Comparison of ENCODE assay signal across 15 mouse cellular contexts in the genomic region with DNA sequence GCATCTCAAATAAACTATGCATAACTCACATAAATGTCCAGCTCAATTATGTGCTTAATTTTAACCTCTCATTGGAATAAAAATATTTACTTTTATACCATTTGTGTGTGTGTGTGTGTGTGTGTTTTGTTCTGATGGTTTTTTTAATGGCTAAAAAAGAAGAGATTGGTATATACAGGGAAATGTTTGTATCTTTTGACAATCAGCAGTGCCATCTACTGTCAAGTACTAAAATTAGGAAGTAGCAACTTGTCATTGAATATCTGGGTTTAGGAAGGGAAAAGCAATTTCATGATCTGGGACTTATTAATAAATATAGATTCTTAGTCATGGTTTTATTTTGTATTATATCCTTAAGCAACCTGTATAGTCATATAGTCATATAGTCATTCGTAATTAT. TPM values are rescaled to one million over a fixed set of nuclear protein-coding genes. Genes with fewer than 3 reads are reported as not detected.
A peak's percentile ranks its signal among the peaks of the same experiment; 100 is the strongest.
DNase-seq lines count a peak whose midpoint lies in the region; ATAC-seq and TF ChIP-seq lines count a peak whose summit lies in the region.
"Had no signal": no experiment of that assay in that cellular context is flagged by ENCODE, and none has a peak within 500 bp of the region (broad histone marks: within the 10 kb centered on the region; RNA-seq: fewer than 3 reads in every experiment).

No protein-coding gene starts in this region.

- no peak overlapping the region for H3K4me3 ChIP-seq in hindbrain, postnatal 0 days (ENCODE audit: low read length)
- no peak overlapping the region for H3K4me3 ChIP-seq in hindbrain, embryonic 11.5 days (ENCODE audit: low read depth, low read length)

- H3K27ac ChIP-seq in hindbrain, postnatal 0 days: no peak overlapping the region
- H3K27ac ChIP-seq in hindbrain, embryonic 11.5 days (ENCODE audit: low read depth, low read length): no peak overlapping the region

- DNase-seq in cerebellum, adult 9-10 months: peak; percentile 8
- DNase-seq in cerebellum, adult 11 months: no peak
- peak; percentile 75 for DNase-seq in hindbrain, postnatal 0 days (ENCODE audit: low spot score)
- no peak for DNase-seq in hindbrain, embryonic 11.5 days (ENCODE audit: low spot score)
- peak; percentile 21 for DNase-seq in lung, postnatal 25 days (ENCODE audit: low spot score)
- DNase-seq in lung, postnatal 14 days: no peak
- peak; percentile 32 for DNase-seq in splenic B cell, adult 2 months (ENCODE audit: low read depth, low spot score)
- DNase-seq in frontal cortex, postnatal 14 days (ENCODE audit: low spot score in 2 of 2): no peak
- DNase-seq: adrenal gland, postnatal 25 days; B cell, adult 2 months; cerebellum, adult 8-10 months; gastrocnemius, postnatal 25 days; heart, postnatal 14 days; lung, adult 18-20 months; thymus, adult 2 months had no signal

- no peaks in the 10 kb centered on the region for H3K27me3 ChIP-seq in hindbrain, postnatal 0 days (ENCODE audit: insufficient read depth, low read length)
- no peaks in the 10 kb centered on the region for H3K27me3 ChIP-seq in hindbrain, embryonic 11.5 days (ENCODE audit: control insufficient read depth, insufficient read depth, low read length)
- no peaks in the 10 kb centered on the region for H3K27me3 ChIP-seq in splenic B cell, adult 2 months (ENCODE audit: control insufficient read depth, insufficient read depth, low read length, poor library complexity, severe bottlenecking)

- no peaks in the 10 kb centered on the region for H3K36me3 ChIP-seq in hindbrain, postnatal 0 days (ENCODE audit: insufficient read depth, low read length)
- no peaks in the 10 kb centered on the region for H3K36me3 ChIP-seq in hindbrain, embryonic 11.5 days (ENCODE audit: control insufficient read depth, insufficient read depth, low read length)
- no peaks in the 10 kb centered on the region for H3K36me3 ChIP-seq in splenic B cell, adult 2 months (ENCODE audit: control insufficient read depth, insufficient read depth, low read length, poor library complexity, severe bottlenecking)

- H3K4me1 ChIP-seq in hindbrain, postnatal 0 days (ENCODE audit: insufficient read depth, low read length): no peaks in the 10 kb centered on the region
- H3K4me1 ChIP-seq in hindbrain, embryonic 11.5 days (replicated peaks; ENCODE audit: control insufficient read depth, insufficient read depth, low read length): no peaks in the 10 kb centered on the region

- peak; percentile 69 for TF ChIP-seq CTCF in hindbrain, postnatal 0 days (IDR thresholded peaks at IDR 0.05; ENCODE audit: low read depth)

- no peaks in the 10 kb centered on the region for H3K9me3 ChIP-seq in hindbrain, postnatal 0 days (ENCODE audit: low read length)
- no peaks in the 10 kb centered on the region for H3K9me3 ChIP-seq in hindbrain, embryonic 11.5 days (ENCODE audit: control insufficient read depth, low read length)

- 87% methylated on average over 1 of the region's 1 CpGs for WGBS in hindbrain, postnatal 0 days
- 90% methylated on average over 1 of the region's 1 CpGs for WGBS in hindbrain, embryonic 11.5 days

- no peak for ATAC-seq in hindbrain, postnatal 0 days
- ATAC-seq in hindbrain, embryonic 11.5 days (ENCODE audit: low FRiP score): no peak

- no peak overlapping the region for H3K4me2 ChIP-seq in hindbrain, postnatal 0 days (ENCODE audit: low read depth, low read length)
- no peak overlapping the region for H3K4me2 ChIP-seq in hindbrain, embryonic 11.5 days (replicated peaks; ENCODE audit: low read depth, low read length)

- H3K9ac ChIP-seq in hindbrain, postnatal 0 days (replicated peaks; ENCODE audit: low read length): no peak overlapping the region
- H3K9ac ChIP-seq in hindbrain, embryonic 11.5 days (ENCODE audit: low read depth, low read length): no peak overlapping the region

RNA-seq across cellular contexts. Expression of gene Rmdn2, which starts 43.3 kb away (rescaled TPM):
- 3.6 and 6.1 TPM in 2 replicates for total RNA-seq in hindbrain, postnatal 0 days (2014; rRNA removed)
- polyA plus RNA-seq in hindbrain, postnatal 0 days (2015; fragmentation: Nextera tagmentation; extraction: Ambion mirVana): 11.1 and 12.4 TPM in 2 replicates
- 5.2 and 7.9 TPM in 2 replicates for polyA plus RNA-seq in hindbrain, embryonic 11.5 days (2014; fragmentation: Nextera tagmentation; extraction: Ambion mirVana)

Comparison
In these comparisons a context has a peak if more than half of its experiments do, and no peak if none do; other contexts are left out.
1. DNase-seq: peak in cerebellum, adult 9-10 months (single experiment), hindbrain, postnatal 0 days (single experiment), lung, postnatal 25 days (single experiment) and splenic B cell, adult 2 months (single experiment); none in cerebellum, adult 11 months (single experiment), hindbrain, embryonic 11.5 days (single experiment), lung, postnatal 14 days (single experiment) and frontal cortex, postnatal 14 days (0 of 2).